Mouse (Mus musculus) CH12F3 (cell line): ENCODE results near the gene Syndig1.

ENCODE experiments used
- in situ Hi-C: fragments of 300-500 bp; cut with MboI; formaldehyde crosslinking; loops from 2 replicates; pipeline ENCODE4 v1.14.3; 2020; ENCODE audit warnings: low sequenced_read_pairs

The Syndig1 gene

GRCm38 (mm10) chr2:149973583-149973982 is 144.6 kb downstream of the Syndig1 start:
- in situ Hi-C loops = no loop called here

GRCm38 (mm10) chr2:149980419-149980818 is 151.4 kb downstream of the Syndig1 start:
- in situ Hi-C loops = no loop called here

GRCm38 (mm10) chr2:149982466-149982865 is 153.5 kb downstream of the Syndig1 start:
- in situ Hi-C loops = no loop called here

GRCm38 (mm10) chr2:149983107-149983506 is 154.1 kb downstream of the Syndig1 start:
- in situ Hi-C loops = no loop called here

- in situ Hi-C loops = no loop called here
Measured at GRCm38 (mm10) chr2:149987610-149988009, 158.6 kb downstream of the Syndig1 start.

- in situ Hi-C loops = no loop called here
Measured at GRCm38 (mm10) chr2:149991506-149991905, 162.5 kb downstream of the Syndig1 start.

GRCm38 (mm10) chr2:149992921-149993320 is 163.9 kb downstream of the Syndig1 start:
- in situ Hi-C loops = no loop called here

- in situ Hi-C loops = no loop called here
Measured at GRCm38 (mm10) chr2:149996382-149996964, 167.5 kb downstream of the Syndig1 start.

GRCm38 (mm10) chr2:149997657-149998056 is 168.6 kb downstream of the Syndig1 start:
- in situ Hi-C loops = no loop called here

GRCm38 (mm10) chr2:149998373-149999108 is 169.5 kb downstream of the Syndig1 start:
- in situ Hi-C loops = no loop called here

- in situ Hi-C loops = no loop called here
Measured at GRCm38 (mm10) chr2:150000564-150000963, 171.6 kb downstream of the Syndig1 start.

- in situ Hi-C loops = no loop called here
Measured at GRCm38 (mm10) chr2:150003499-150003898, 174.5 kb downstream of the Syndig1 start.

GRCm38 (mm10) chr2:150012787-150013346 is 183.9 kb downstream of the Syndig1 start:
- in situ Hi-C loops = no loop called here

GRCm38 (mm10) chr2:150013785-150014184 is 184.8 kb downstream of the Syndig1 start:
- in situ Hi-C loops = no loop called here

- in situ Hi-C loops = no loop called here
Measured at GRCm38 (mm10) chr2:150016303-150016702, 187.3 kb downstream of the Syndig1 start.

GRCm38 (mm10) chr2:150020706-150021105 is 191.7 kb downstream of the Syndig1 start:
- in situ Hi-C loops = no loop called here

- in situ Hi-C loops = no loop called here
Measured at GRCm38 (mm10) chr2:150023873-150024339, 194.9 kb downstream of the Syndig1 start.

GRCm38 (mm10) chr2:150043531-150043930 is 214.5 kb downstream of the Syndig1 start:
- in situ Hi-C loops = no loop called here
